Mouse (Mus musculus): Measurements from ENCODE around the gene Tsku. TPM values are rescaled to one million over a fixed set of nuclear protein-coding genes. Genes with fewer than 3 reads are reported as not detected.

Tsku gene
- polyA plus RNA-seq, 1 experiment = 5.1 TPM

GRCm38 (mm10) chr7:98326051-98326450, 35.1 kb downstream of the Tsku start:
- no peaks in the 10 kb centered on the region for H3K27me3 ChIP-seq (ENCODE audit: control insufficient read depth, insufficient read depth, low read length)

GRCm38 (mm10) chr7:98324228-98324627, 36.9 kb downstream of the Tsku start:
- no peak overlapping the region for H3K4me3 ChIP-seq (ENCODE audit: control insufficient read depth, low read depth, low read length)
- TF ChIP-seq POLR2A (IDR thresholded peaks at IDR 0.05; ENCODE audit: control insufficient read depth, low read depth, low read length) (no peak), CTCF (IDR thresholded peaks at IDR 0.05; ENCODE audit: control insufficient read depth, insufficient read depth, insufficient replicate concordance, low read depth, low read length) (no peak)
- no peaks in the 10 kb centered on the region for H3K4me1 ChIP-seq (ENCODE audit: control insufficient read depth, insufficient read depth, low read length)
- no peak overlapping the region for H3K27ac ChIP-seq (ENCODE audit: control insufficient read depth, insufficient read depth, low read depth, low read length)
- H3K27me3 ChIP-seq (ENCODE audit: control insufficient read depth, insufficient read depth, low read length) = no peaks in the 10 kb centered on the region
- no peaks in the 10 kb centered on the region for H3K36me3 ChIP-seq (ENCODE audit: control insufficient read depth, insufficient read depth, low read length)

More at GRCm38 (mm10) chr7:98326051-98326450, 35.1 kb downstream of the Tsku start:
- H3K4me1 ChIP-seq (ENCODE audit: control insufficient read depth, insufficient read depth, low read length) = no peaks in the 10 kb centered on the region
- no peak overlapping the region for H3K4me3 ChIP-seq (ENCODE audit: control insufficient read depth, low read depth, low read length)
- TF ChIP-seq POLR2A (IDR thresholded peaks at IDR 0.05; ENCODE audit: control insufficient read depth, low read depth, low read length) = no peak
- no peak for TF ChIP-seq CTCF (IDR thresholded peaks at IDR 0.05; ENCODE audit: control insufficient read depth, insufficient read depth, insufficient replicate concordance, low read depth, low read length)
- H3K27ac ChIP-seq (ENCODE audit: control insufficient read depth, insufficient read depth, low read depth, low read length) = no peak overlapping the region
- H3K36me3 ChIP-seq (ENCODE audit: control insufficient read depth, insufficient read depth, low read length) = no peaks in the 10 kb centered on the region

- no peak overlapping the region for H3K27ac ChIP-seq (ENCODE audit: control insufficient read depth, insufficient read depth, low read depth, low read length)
- H3K4me3 ChIP-seq (ENCODE audit: control insufficient read depth, low read depth, low read length) = no peak overlapping the region
- no peaks in the 10 kb centered on the region for H3K36me3 ChIP-seq (ENCODE audit: control insufficient read depth, insufficient read depth, low read length)
- no peaks in the 10 kb centered on the region for H3K4me1 ChIP-seq (ENCODE audit: control insufficient read depth, insufficient read depth, low read length)
- no peaks in the 10 kb centered on the region for H3K27me3 ChIP-seq (ENCODE audit: control insufficient read depth, insufficient read depth, low read length)
- no peak for TF ChIP-seq POLR2A (IDR thresholded peaks at IDR 0.05; ENCODE audit: control insufficient read depth, low read depth, low read length)
- no peak for TF ChIP-seq CTCF (IDR thresholded peaks at IDR 0.05; ENCODE audit: control insufficient read depth, insufficient read depth, insufficient replicate concordance, low read depth, low read length)
Measured at GRCm38 (mm10) chr7:98323288-98324019, 37.7 kb downstream of the Tsku start.

- no peaks in the 10 kb centered on the region for H3K4me1 ChIP-seq (ENCODE audit: control insufficient read depth, insufficient read depth, low read length)
- no peak overlapping the region for H3K4me3 ChIP-seq (ENCODE audit: control insufficient read depth, low read depth, low read length)
- no peak for TF ChIP-seq POLR2A (IDR thresholded peaks at IDR 0.05; ENCODE audit: control insufficient read depth, low read depth, low read length)
- TF ChIP-seq CTCF (IDR thresholded peaks at IDR 0.05; ENCODE audit: control insufficient read depth, insufficient read depth, insufficient replicate concordance, low read depth, low read length) = no peak
- no peaks in the 10 kb centered on the region for H3K36me3 ChIP-seq (ENCODE audit: control insufficient read depth, insufficient read depth, low read length)
- H3K27me3 ChIP-seq (ENCODE audit: control insufficient read depth, insufficient read depth, low read length) = no peaks in the 10 kb centered on the region
- H3K27ac ChIP-seq (ENCODE audit: control insufficient read depth, insufficient read depth, low read depth, low read length) = no peak overlapping the region
Measured at GRCm38 (mm10) chr7:98322415-98322814, 38.7 kb downstream of the Tsku start.

GRCm38 (mm10) chr7:98321083-98321482, 40.0 kb downstream of the Tsku start, which contains the start of gene Acer3:
Acer3 (minus strand) TSS chr7:98321208.
- Histone ChIP-seq H3K4me3 (ENCODE audit: control insufficient read depth, low read depth, low read length) (no peak within 1 kb of the TSS), H3K36me3 (ENCODE audit: control insufficient read depth, insufficient read depth, low read length) (no peaks in the 10 kb centered on the region), H3K27ac (ENCODE audit: control insufficient read depth, insufficient read depth, low read depth, low read length) (no peak within 1 kb of the TSS), H3K27me3 (ENCODE audit: control insufficient read depth, insufficient read depth, low read length) (no peaks in the 10 kb centered on the region), H3K4me1 (ENCODE audit: control insufficient read depth, insufficient read depth, low read length) (no peaks in the 10 kb centered on the region)
- TF ChIP-seq CTCF (IDR thresholded peaks at IDR 0.05; ENCODE audit: control insufficient read depth, insufficient read depth, insufficient replicate concordance, low read depth, low read length) (no peak), POLR2A (IDR thresholded peaks at IDR 0.05; ENCODE audit: control insufficient read depth, low read depth, low read length) (no peak)

GRCm38 (mm10) chr7:98320006-98320556, 41.0 kb downstream of the Tsku start:
- Histone ChIP-seq H3K4me1 (ENCODE audit: control insufficient read depth, insufficient read depth, low read length) (no peaks in the 10 kb centered on the region), H3K4me3 (ENCODE audit: control insufficient read depth, low read depth, low read length) (no peak overlapping the region), H3K36me3 (ENCODE audit: control insufficient read depth, insufficient read depth, low read length) (no peaks in the 10 kb centered on the region), H3K27ac (ENCODE audit: control insufficient read depth, insufficient read depth, low read depth, low read length) (no peak overlapping the region), H3K27me3 (ENCODE audit: control insufficient read depth, insufficient read depth, low read length) (no peaks in the 10 kb centered on the region)
- TF ChIP-seq CTCF (IDR thresholded peaks at IDR 0.05; ENCODE audit: control insufficient read depth, insufficient read depth, insufficient replicate concordance, low read depth, low read length) (no peak), POLR2A (IDR thresholded peaks at IDR 0.05; ENCODE audit: control insufficient read depth, low read depth, low read length) (no peak)

GRCm38 (mm10) chr7:98316568-98316967, 44.6 kb downstream of the Tsku start:
- H3K27ac ChIP-seq (ENCODE audit: control insufficient read depth, insufficient read depth, low read depth, low read length) = no peak overlapping the region
- H3K4me1 ChIP-seq (ENCODE audit: control insufficient read depth, insufficient read depth, low read length) = no peaks in the 10 kb centered on the region
- H3K36me3 ChIP-seq (ENCODE audit: control insufficient read depth, insufficient read depth, low read length) = no peaks in the 10 kb centered on the region
- H3K4me3 ChIP-seq (ENCODE audit: control insufficient read depth, low read depth, low read length) = no peak overlapping the region
- no peaks in the 10 kb centered on the region for H3K27me3 ChIP-seq (ENCODE audit: control insufficient read depth, insufficient read depth, low read length)
- TF ChIP-seq POLR2A (IDR thresholded peaks at IDR 0.05; ENCODE audit: control insufficient read depth, low read depth, low read length) (no peak), CTCF (IDR thresholded peaks at IDR 0.05; ENCODE audit: control insufficient read depth, insufficient read depth, insufficient replicate concordance, low read depth, low read length) (no peak)

Measured in testis, adult 2 months (tissue).